Mouse (Mus musculus): ENCODE measurements around the gene Elmo1. TPM values are rescaled to one million over a fixed set of nuclear protein-coding genes. Genes with fewer than 3 reads are reported as not detected.

The Elmo1 gene
- total RNA-seq, 2 experiments from 2014 or later: 9.8 to 10.2 TPM

DNA sequence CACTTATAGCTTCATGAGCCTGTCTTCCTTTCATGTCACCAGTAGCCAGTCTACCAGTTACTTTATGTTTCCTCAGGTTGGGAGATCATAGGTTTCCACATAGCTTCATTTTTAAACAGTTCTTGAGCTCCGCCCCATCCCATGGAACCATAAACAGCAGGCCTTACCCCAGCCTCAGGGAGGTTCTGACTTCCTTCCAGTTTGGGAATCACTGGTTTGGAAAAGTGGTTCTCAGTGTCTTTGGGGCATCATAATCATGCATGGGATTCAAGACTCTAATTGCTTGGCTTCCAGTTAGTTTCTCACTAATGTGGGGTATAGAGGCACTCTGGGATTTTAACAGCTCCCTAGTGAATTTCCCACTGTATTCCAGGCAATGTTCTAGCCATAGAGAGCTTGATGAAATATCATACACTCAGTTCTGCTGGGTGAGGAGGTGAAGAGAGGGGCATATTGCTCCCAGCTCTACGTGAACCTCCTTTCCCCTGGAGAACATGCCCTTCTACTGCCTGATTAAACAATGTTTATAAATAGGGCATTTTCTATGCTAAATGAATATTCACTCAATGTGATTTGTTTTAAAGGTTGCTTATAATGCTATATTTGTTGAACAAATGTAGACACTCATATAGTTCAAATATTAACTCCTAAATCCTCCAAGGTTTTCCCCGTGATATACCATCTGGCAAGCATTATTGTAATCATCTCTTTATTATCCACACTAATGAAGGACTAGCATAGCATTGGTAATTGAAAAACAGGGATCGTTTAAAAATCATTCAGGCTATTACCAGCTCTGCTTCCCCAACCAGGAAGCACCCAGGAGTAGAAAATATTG lies 244.9 kb downstream of the Elmo1 start:
- intact Hi-C loops (cut with DNase I): no loop called here

DNA sequence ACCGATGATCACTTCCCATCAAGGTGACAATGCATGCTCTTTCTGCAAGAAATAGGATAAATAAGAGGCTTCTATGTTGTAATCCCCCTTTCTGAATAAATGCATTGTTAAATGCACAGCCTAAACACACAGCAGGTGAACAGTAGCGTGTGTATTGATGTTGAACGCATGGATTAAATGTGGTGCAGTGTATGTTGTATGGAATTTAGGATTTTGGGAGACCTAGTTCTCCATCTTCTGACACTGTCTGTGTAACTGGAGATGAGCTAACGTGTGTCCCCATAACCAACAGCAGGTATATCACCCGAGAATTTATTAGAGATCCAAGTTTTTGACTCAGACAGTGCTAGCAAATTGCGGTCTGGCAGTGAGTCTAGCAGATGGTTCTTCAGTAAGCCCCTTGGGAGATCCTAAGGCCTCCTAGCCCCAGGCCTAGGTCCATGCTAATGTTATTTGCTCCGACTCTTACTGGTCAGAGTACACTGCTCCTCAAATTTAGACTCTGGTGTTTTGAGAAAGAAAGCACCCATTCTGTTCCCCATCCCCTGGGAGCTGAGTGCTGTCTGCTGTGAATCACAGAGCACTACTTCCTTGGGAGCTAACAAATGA lies 245.6 kb downstream of the Elmo1 start:
- intact Hi-C loops (cut with DNase I): no loop called here
- DNase-seq (ENCODE audit: low spot score): no peak

More for the DNA sequence above, 244.9 kb downstream of the Elmo1 start:
- DNase-seq (ENCODE audit: low spot score): no peak

DNA sequence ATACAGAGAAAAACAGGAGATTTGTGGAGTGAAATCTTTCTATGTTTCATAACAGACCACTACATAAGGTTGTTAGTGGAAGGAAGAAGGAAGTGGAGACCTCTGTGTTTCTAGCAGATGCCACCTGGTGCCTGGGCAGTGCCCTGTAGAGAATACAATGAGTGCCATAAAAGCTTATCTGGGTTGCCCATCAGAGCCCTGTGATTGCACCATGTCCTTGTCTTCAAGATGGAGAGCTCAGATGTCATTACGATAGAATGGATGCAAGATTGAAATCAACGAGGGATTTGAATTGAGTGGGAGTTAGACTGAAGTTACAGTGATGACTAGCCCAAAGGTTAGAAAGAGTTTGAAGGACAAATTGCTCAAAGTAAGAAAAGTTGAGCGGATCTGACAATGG lies 252.5 kb downstream of the Elmo1 start:
- intact Hi-C loops (cut with DNase I): no loop called here

GRCm38 (mm10) chr13:20349754-20350153 lies 259.4 kb downstream of the Elmo1 start:
- intact Hi-C loops (cut with DNase I): no loop called here
- no peak for DNase-seq (ENCODE audit: low spot score)

More for the DNA sequence above, 252.5 kb downstream of the Elmo1 start:
- no peak for DNase-seq (ENCODE audit: low spot score)

GRCm38 (mm10) chr13:20352631-20353030 lies 262.2 kb downstream of the Elmo1 start:
- intact Hi-C loops (cut with DNase I): no loop called here
- no peak for DNase-seq (ENCODE audit: low spot score)

GRCm38 (mm10) chr13:20353862-20354603 lies 263.6 kb downstream of the Elmo1 start:
- DNase-seq (ENCODE audit: low spot score): no peak
- intact Hi-C loops (cut with DNase I): no loop called here

DNA sequence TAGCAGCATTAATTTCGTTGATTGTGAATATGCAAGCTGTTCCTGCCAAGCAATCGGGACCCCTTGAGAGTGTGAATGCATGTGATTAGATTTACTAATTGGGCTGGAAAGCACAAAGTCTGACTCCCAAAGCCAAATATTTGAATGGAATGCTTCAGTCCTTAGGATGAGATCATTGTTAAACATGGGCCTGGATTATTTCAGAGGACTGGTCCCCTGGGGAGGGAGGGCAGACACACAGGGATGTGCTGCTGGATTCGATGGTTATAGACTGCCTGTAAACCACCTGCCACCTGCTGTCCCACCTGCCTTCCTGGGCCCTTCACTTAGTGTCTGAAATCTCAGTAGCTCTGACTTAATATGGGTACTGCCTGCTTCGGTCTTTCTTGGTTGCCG lies 264.2 kb downstream of the Elmo1 start:
- intact Hi-C loops (cut with DNase I): no loop called here
- no peak for DNase-seq (ENCODE audit: low spot score)

DNA sequence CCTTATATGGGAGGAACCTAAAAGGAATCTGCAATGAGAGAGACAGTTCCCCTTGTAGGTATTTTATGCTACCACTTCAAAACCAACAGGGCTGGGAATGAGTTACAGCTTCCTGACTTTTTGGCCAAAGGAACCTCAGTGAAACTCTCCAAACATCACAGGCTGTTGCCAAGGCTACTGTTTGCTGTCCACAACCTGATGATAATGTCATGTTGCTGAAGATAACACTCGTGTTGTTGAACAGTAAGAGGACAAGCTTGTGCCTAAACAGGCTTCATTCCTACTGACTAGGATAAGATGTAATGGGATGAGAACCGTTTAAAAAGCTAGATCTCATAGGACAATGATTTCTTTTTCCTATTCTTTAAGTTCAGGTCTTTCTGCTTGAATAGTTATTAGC lies 272.1 kb downstream of the Elmo1 start:
- DNase-seq (ENCODE audit: low spot score): no peak
- intact Hi-C loops (cut with DNase I): no loop called here

DNA sequence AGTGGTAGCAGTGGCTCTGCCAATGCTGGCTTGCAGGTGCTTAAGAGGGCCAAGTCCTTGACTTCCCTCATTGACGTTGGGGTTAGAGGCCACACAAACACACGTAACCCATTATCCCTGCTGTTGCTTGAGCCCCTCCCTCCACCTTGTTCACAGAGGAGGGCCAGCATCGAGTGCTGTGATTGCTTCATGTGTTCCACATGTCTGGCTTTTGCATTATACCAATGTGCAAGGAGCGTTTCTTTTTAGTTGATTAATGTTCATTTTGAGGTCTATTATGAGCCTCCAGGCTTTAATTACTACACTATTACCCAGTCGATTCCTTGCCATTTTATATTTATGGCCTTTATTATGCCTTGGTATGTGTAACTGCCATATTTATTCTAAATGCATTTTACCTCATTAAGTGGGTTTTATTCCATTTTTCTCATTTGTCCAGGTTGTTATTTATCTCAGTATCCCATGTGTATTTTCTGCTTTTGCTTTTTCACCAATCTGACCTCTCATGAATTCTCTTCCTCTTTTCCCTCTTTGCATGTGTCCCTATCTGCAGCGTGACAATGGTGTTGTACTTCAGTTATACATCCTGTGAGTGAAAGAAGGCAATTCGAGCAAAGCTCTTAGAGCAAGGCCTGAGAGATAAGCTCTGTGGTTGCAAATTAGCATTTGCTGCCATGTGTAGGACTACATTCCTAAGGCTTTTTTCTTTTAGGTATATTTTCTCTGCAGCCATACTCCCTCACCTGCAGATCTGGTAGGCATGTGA lies 275.6 kb downstream of the Elmo1 start:
- intact Hi-C loops (cut with DNase I): no loop called here
- DNase-seq (ENCODE audit: low spot score): no peak

- DNase-seq (ENCODE audit: low spot score): no peak
- intact Hi-C loops (cut with DNase I): no loop called here
Observed at GRCm38 (mm10) chr13:20370036-20370802, 279.8 kb downstream of the Elmo1 start.

- no peak for DNase-seq (ENCODE audit: low spot score)
- intact Hi-C loops (cut with DNase I): no loop called here
Observed at GRCm38 (mm10) chr13:20371501-20371900, 281.1 kb downstream of the Elmo1 start.

GRCm38 (mm10) chr13:20372335-20372734 lies 281.9 kb downstream of the Elmo1 start:
- no peak for DNase-seq (ENCODE audit: low spot score)
- intact Hi-C loops (cut with DNase I): no loop called here

- DNase-seq (ENCODE audit: low spot score): no peak
- intact Hi-C loops (cut with DNase I): no loop called here
Observed at GRCm38 (mm10) chr13:20378869-20379268, 288.5 kb downstream of the Elmo1 start.

GRCm38 (mm10) chr13:20383875-20384274 lies 293.5 kb downstream of the Elmo1 start:
- intact Hi-C loops (cut with DNase I): no loop called here
- DNase-seq (ENCODE audit: low spot score): no peak

DNA sequence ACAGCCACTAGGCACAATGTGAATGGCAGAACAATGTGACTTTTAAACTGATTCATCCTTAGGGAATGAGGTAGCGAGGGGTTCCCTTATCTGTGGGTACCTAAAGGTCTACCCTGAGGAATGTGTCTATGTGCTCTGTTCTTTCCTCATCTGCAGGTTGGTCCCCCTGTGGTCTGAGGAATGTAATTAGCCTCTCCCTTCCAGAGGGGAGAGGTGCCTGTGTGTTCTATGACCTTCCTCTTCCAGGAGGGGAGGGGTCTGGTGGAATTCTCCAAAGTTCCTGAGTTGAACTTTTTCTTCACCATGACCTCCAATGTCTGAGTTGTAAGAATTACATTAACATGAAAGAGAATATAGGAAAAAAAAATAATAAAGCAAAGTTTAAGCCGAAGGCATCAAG lies 294.4 kb downstream of the Elmo1 start:
- DNase-seq (ENCODE audit: low spot score): no peak
- intact Hi-C loops (cut with DNase I): no loop called here

DNA sequence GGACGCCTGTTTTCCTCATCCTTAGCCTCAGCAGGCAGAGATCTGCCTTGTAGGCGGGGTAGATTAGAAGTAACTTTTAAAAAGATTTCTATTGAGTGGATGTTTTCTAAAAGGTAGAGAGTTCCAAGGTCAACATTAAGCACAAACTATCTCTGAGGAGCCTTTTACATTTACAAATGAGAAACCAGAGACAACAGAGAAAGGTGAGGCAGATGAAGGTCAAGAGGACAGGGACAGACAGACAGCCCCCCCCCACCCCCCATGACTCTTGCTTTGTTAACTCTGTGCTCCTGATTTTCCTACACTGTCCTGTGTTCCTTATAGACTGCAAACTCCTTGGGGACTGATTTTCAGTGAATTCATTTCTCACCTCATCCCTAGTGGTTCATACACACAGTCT lies 295.0 kb downstream of the Elmo1 start:
- intact Hi-C loops (cut with DNase I): no loop called here
- DNase-seq (ENCODE audit: low spot score): no peak

DNA sequence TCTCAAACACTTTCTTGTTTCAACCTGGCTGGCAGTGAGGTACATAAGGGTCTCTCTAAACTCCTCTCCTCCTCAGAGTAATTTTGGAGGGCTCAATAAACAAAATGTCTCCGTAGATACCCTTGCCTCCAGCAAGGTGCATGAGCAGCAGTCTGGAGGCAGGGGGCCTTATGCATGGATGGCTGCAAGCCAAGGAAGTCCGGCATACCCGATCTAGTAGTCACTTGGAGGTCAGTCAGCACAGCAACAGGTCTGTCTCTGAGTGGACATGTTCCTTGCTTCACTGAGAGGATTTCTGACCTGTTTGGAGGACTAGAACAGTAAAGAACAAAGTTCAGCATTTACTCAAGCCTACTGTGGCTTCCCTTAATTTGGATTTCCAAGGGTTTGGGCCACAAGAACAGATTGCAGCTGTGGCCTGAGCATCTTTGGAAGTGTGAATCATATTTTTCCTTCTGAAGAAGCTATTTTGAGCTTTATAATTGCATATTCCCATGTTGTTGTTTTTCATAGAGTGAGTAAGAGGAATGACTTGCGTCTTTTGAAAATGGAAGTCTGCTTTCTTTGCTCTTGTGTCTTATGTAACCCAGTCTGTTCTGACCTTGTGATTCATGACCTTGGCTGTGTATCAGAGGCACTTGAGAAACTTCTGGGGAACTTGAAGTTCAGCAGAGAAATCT lies 296.2 kb downstream of the Elmo1 start:
- DNase-seq (ENCODE audit: low spot score): no peak
- intact Hi-C loops (cut with DNase I): no loop called here

- intact Hi-C loops (cut with DNase I): no loop called here
- no peak for DNase-seq (ENCODE audit: low spot score)
Observed at GRCm38 (mm10) chr13:20392824-20393598, 302.6 kb downstream of the Elmo1 start.

All from heart, postnatal 25 days (tissue).